In the genomic region with DNA sequence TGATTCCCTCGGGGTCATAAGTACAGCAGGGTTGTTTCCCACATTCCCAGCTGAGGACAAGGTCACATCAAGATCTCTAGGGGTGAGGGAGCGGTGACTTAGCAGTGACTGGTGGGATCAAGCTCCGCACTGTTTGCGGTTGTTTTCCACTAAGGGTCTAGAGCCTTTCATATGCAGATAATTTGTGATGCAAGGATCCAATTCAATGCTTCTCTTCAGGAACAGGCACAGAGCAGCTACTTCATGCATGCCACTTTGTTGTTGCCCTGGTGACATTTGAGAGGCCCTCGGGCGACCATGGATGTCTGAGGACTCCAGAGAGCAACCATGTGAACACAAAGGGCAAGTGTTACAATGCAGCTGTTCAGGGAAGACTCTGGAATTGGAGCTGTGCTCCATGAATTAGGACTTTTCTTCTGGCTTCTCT, we compare ENCODE assay signal across 7 mouse cellular contexts. TPM values are rescaled to one million over a fixed set of nuclear protein-coding genes. Genes with fewer than 3 reads are reported as not detected.
DNase-seq lines count a peak whose midpoint lies in the region; ATAC-seq and TF ChIP-seq lines count a peak whose summit lies in the region.

No protein-coding gene starts in this region.

- H3K4me3 ChIP-seq in stomach, embryonic 16.5 days (replicated peaks; ENCODE audit: low read length): no peak overlapping the region
- no peak overlapping the region for H3K4me3 ChIP-seq in stomach, postnatal 0 days (ENCODE audit: low read depth, low read length)
- H3K4me3 ChIP-seq in forebrain, embryonic 16.5 days (replicated peaks; ENCODE audit: low read length): no peak overlapping the region

- no peaks in the 10 kb centered on the region for H3K9me3 ChIP-seq in stomach, embryonic 16.5 days (replicated peaks; ENCODE audit: control insufficient read depth, low read length)
- H3K9me3 ChIP-seq in stomach, postnatal 0 days (ENCODE audit: control insufficient read depth, low read length): no peaks in the 10 kb centered on the region
- H3K9me3 ChIP-seq in forebrain, embryonic 16.5 days (ENCODE audit: control insufficient read depth, low read length): no peaks in the 10 kb centered on the region

- no peak overlapping the region for H3K27ac ChIP-seq in stomach, embryonic 16.5 days (ENCODE audit: low read length)
- no peak overlapping the region for H3K27ac ChIP-seq in stomach, postnatal 0 days (replicated peaks)
- no peak overlapping the region for H3K27ac ChIP-seq in forebrain, embryonic 16.5 days (ENCODE audit: low read length)

- H3K9ac ChIP-seq in stomach, embryonic 16.5 days (ENCODE audit: low read length): no peak overlapping the region
- no peak overlapping the region for H3K9ac ChIP-seq in stomach, postnatal 0 days (ENCODE audit: low read length)
- H3K9ac ChIP-seq in forebrain, embryonic 16.5 days (replicated peaks; ENCODE audit: low read depth, low read length): no peak overlapping the region

- no peaks in the 10 kb centered on the region for H3K27me3 ChIP-seq in stomach, embryonic 16.5 days (ENCODE audit: control insufficient read depth, insufficient read depth, low read length)
- no peaks in the 10 kb centered on the region for H3K27me3 ChIP-seq in stomach, postnatal 0 days (ENCODE audit: control insufficient read depth, insufficient read depth, low read length)
- H3K27me3 ChIP-seq in forebrain, embryonic 16.5 days (replicated peaks; ENCODE audit: control insufficient read depth, insufficient read depth, low read length): no peaks in the 10 kb centered on the region

- no peak for TF ChIP-seq CTCF in stomach, postnatal 0 days (IDR thresholded peaks at IDR 0.05; ENCODE audit: low read depth)

- ATAC-seq in stomach, embryonic 16.5 days (ENCODE audit: insufficient read depth, low FRiP score): peak; percentile 44; the same call in 1 of the 2 replicates
- no peak for ATAC-seq in stomach, postnatal 0 days (ENCODE audit: low FRiP score, low TSS enrichment)
- ATAC-seq in forebrain, embryonic 16.5 days: peak; percentile 66; the same call in 1 of the 2 replicates
- ATAC-seq in CD4-positive, CD25-positive, alpha-beta regulatory T cell, adult 4 months: no peak

- 67% methylated on average over 6 of the region's 6 CpGs for WGBS in stomach, embryonic 16.5 days
- WGBS in stomach, postnatal 0 days: 65% methylated on average over 6 of the region's 6 CpGs
- 20% methylated on average over 6 of the region's 6 CpGs for WGBS in forebrain, embryonic 16.5 days

- H3K4me2 ChIP-seq in stomach, embryonic 16.5 days (ENCODE audit: low read depth, low read length): no peak overlapping the region
- no peak overlapping the region for H3K4me2 ChIP-seq in stomach, postnatal 0 days (replicated peaks; ENCODE audit: low read depth)
- no peak overlapping the region for H3K4me2 ChIP-seq in forebrain, embryonic 16.5 days (ENCODE audit: low read length)

- no peak for TF ChIP-seq EP300 in stomach, postnatal 0 days (optimal IDR thresholded peaks at IDR 0.05)

- no peaks in the 10 kb centered on the region for H3K4me1 ChIP-seq in stomach, embryonic 16.5 days (ENCODE audit: control insufficient read depth, insufficient read depth, low read length)
- H3K4me1 ChIP-seq in stomach, postnatal 0 days (replicated peaks; ENCODE audit: control insufficient read depth, insufficient read depth): no peaks in the 10 kb centered on the region
- H3K4me1 ChIP-seq in forebrain, embryonic 16.5 days (replicated peaks; ENCODE audit: control insufficient read depth, insufficient read depth, low read length): no peaks in the 10 kb centered on the region

- no peaks in the 10 kb centered on the region for H3K36me3 ChIP-seq in stomach, embryonic 16.5 days (ENCODE audit: control insufficient read depth, insufficient read depth, low read length)
- no peaks in the 10 kb centered on the region for H3K36me3 ChIP-seq in stomach, postnatal 0 days (ENCODE audit: control insufficient read depth, insufficient read depth, low read length)
- H3K36me3 ChIP-seq in forebrain, embryonic 16.5 days (ENCODE audit: control insufficient read depth, insufficient read depth): no peaks in the 10 kb centered on the region

- no peak for DNase-seq in stomach, postnatal 0 days (ENCODE audit: low spot score)
- DNase-seq in kidney, postnatal 4 days: peak; percentile 24 to 54
- DNase-seq in c-Kit-positive CD71-positive TER-119-positive erythroid progenitor cells, embryonic 14.5 days (ENCODE audit: low spot score): no peak
- DNase-seq in cerebellum, adult 11-12 months: no peak

RNA-seq across cellular contexts. Expression of gene Stard13, which starts 14.9 kb away (rescaled TPM):
- polyA plus RNA-seq in stomach, embryonic 16.5 days (2015; fragmentation: Nextera tagmentation; extraction: Ambion mirVana): 17.3 and 19.1 TPM in 2 replicates
- polyA plus RNA-seq in stomach, postnatal 0 days (2015; fragmentation: Nextera tagmentation; extraction: Ambion mirVana): 4.9 and 6.1 TPM in 2 replicates
- 3.5 and 4.8 TPM in 2 replicates for polyA plus RNA-seq in forebrain, embryonic 16.5 days (2015; fragmentation: Nextera tagmentation; extraction: Ambion mirVana)
- not detected for polyA plus RNA-seq in CD4-positive, CD25-positive, alpha-beta regulatory T cell, adult 4 months (2017; shearing (Covaris generic))

Comparison
In these comparisons a context has a peak if more than half of its experiments do, and no peak if none do; other contexts are left out.
1. ATAC-seq: peak in stomach, embryonic 16.5 days (single experiment) and forebrain, embryonic 16.5 days (single experiment); none in stomach, postnatal 0 days (single experiment) and CD4-positive, CD25-positive, alpha-beta regulatory T cell, adult 4 months (single experiment).
2. DNase-seq: peak in kidney, postnatal 4 days (2 of 2); none in stomach, postnatal 0 days (single experiment), c-Kit-positive CD71-positive TER-119-positive erythroid progenitor cells, embryonic 14.5 days (single experiment) and cerebellum, adult 11-12 months (single experiment).